Mouse (Mus musculus) hindbrain, postnatal 0 days (tissue): ENCODE data around the gene Ehd1. TPM values are rescaled to one million over a fixed set of nuclear protein-coding genes. Genes with fewer than 3 reads are reported as not detected.
A peak's percentile ranks its signal among the peaks of the same experiment; 100 is the strongest.

Experiments
- ATAC-seq: fragments of 200-750 bp; cut with Nextera tagmentation; 2 replicates; pipeline ENCODE4 v1.8.0; 2017; ENCODE audit warnings: mild to moderate bottlenecking, moderate TSS enrichment, moderate library complexity
- DNase-seq: peaks from one replicate; pipeline ENCODE4 v3.0.0-alpha.2; 2015; ENCODE audit warnings: low spot score
- H3K27ac ChIP-seq: fragments of 300-500 bp; sonication (generic); 2 replicates; pipeline ENCODE4 v1.5.1; 2014; ENCODE audit warnings: mild to moderate bottlenecking
- H3K27me3 ChIP-seq: fragments of 300-500 bp; sonication (generic); 2 replicates; pipeline ENCODE4 v1.6.1; 2014; ENCODE audit warnings: low read length, mixed read lengths; ENCODE audit not compliant: insufficient read depth
- H3K36me3 ChIP-seq: fragments of 300-500 bp; sonication (generic); 2 replicates; pipeline ENCODE4 v1.6.1; 2014; ENCODE audit warnings: low read length, mixed read lengths; ENCODE audit not compliant: insufficient read depth
- H3K4me1 ChIP-seq: fragments of 300-500 bp; sonication (generic); 2 replicates; pipeline ENCODE4 v1.6.1; 2014; ENCODE audit warnings: antibody characterized with exemption, low read length, mixed read lengths; ENCODE audit not compliant: insufficient read depth
- H3K4me2 ChIP-seq: fragments of 300-500 bp; sonication (generic); 2 replicates; pipeline ENCODE4 v1.6.1; 2014; ENCODE audit warnings: low read depth, mild to moderate bottlenecking, low read length, moderate library complexity, mixed read lengths
- H3K4me3 ChIP-seq: fragments of 300-500 bp; sonication (generic); 2 replicates; pipeline ENCODE4 v1.5.1; 2014; ENCODE audit warnings: low read length
- H3K9ac ChIP-seq: fragments of 300-500 bp; sonication (generic); replicated peaks from 2 replicates; pipeline ENCODE4 v1.6.1; 2014; ENCODE audit warnings: mild to moderate bottlenecking, low read length, moderate library complexity, mixed read lengths
- H3K9me3 ChIP-seq: fragments of 300-500 bp; sonication (generic); 2 replicates; pipeline ENCODE4 v1.6.1; 2016; ENCODE audit warnings: low read length, mixed read lengths
- CTCF ChIP-seq: IDR thresholded peaks from 2 replicates; pipeline ENCODE4 v1.5.1; 2016; ENCODE audit warnings: antibody characterized with exemption, control low read depth, low read depth
- WGBS: fragments of 180-500 bp; shearing (Covaris S2); extraction: QIAGEN DNeasy Blood & Tissue Kit; methylation state at CpG from one replicate; pipeline ENCODE4 v1.1.7; 2014; 5-methylcytosine and 5-hydroxymethylcytosine counted together
- polyA plus RNA-seq: library from polyadenylated mRNA; unstranded; fragments of >200 nt; fragmentation: Nextera tagmentation; extraction: Ambion mirVana; gene quantifications from 2 replicates; pipeline ENCODE4 v1.2.1, GENCODE M21; 2015
- total RNA-seq: library from RNA; depleted of rRNA; stranded (reverse); fragments of >200 nt; gene quantifications from 2 replicates; pipeline ENCODE4 v1.2.3, GENCODE M21; 2014

Gene Ehd1
- total and polyA plus RNA-seq, 2 experiments from 2014 or later: 77.5 to 135 TPM

DNA sequence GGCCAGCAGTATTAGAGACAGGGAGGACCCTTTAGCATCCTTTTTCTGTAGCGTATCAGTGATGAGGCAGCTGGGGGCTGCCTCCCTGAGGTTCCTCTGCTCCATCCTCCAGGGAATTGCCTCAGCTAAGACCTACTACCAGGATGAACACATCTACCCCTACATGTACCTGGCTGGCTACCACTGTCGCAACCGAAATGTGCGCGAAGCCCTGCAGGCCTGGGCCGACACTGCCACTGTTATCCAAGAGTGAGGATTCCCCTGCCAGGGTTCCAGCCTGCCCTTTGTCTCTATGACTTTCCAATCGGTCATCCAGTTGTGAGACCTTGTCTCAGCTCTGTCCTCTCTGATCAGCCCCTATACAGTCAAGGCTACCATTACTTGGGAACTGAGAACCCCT is 61.6 kb downstream of the Ehd1 start:
- peaks cover 7% of the 10 kb centered on the region for H3K4me1 ChIP-seq

DNA sequence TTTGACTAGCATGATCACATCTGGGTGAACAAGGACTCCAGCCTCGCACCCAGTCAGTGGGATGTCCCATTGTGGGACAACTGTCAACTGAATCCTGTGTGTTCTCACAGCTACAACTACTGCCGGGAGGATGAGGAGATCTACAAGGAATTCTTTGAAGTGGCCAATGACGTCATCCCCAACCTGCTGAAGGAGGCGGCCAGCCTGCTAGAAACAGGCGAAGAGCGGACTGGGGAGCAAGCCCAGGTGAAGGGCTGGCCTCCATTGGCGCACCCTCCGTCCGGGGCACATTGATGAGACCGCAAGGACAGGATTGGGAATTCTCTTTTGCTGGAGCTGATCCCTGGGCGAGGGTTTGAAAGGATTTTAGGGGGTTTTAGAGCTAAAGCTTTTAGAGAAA is 62.2 kb downstream of the Ehd1 start:
- Histone ChIP-seq H3K27ac (no peak overlapping the region), H3K9me3 (no peaks in the 10 kb centered on the region), H3K4me1 (peaks cover 7% of the 10 kb centered on the region), H3K9ac (no peak overlapping the region), H3K27me3 (no peaks in the 10 kb centered on the region), H3K36me3 (peaks cover 31% of the 10 kb centered on the region), H3K4me3 (no peak overlapping the region), H3K4me2 (no peak overlapping the region)
- 95% methylated on average over 11 of the region's 11 CpGs for WGBS
- no peak for TF ChIP-seq CTCF
- ATAC-seq (no peak), DNase-seq (no peak)

More for the DNA sequence above, 61.6 kb downstream of the Ehd1 start:
- H3K36me3 ChIP-seq: peaks cover 31% of the 10 kb centered on the region
- H3K9ac ChIP-seq: no peak overlapping the region
- no peaks in the 10 kb centered on the region for H3K9me3 ChIP-seq
- no peaks in the 10 kb centered on the region for H3K27me3 ChIP-seq
- no peak overlapping the region for H3K4me2 ChIP-seq
- no peak for ATAC-seq
- no peak overlapping the region for H3K27ac ChIP-seq
- no peak for TF ChIP-seq CTCF
- no peak overlapping the region for H3K4me3 ChIP-seq
- DNase-seq: no peak
- WGBS: 97% methylated on average over 7 of the region's 7 CpGs

DNA sequence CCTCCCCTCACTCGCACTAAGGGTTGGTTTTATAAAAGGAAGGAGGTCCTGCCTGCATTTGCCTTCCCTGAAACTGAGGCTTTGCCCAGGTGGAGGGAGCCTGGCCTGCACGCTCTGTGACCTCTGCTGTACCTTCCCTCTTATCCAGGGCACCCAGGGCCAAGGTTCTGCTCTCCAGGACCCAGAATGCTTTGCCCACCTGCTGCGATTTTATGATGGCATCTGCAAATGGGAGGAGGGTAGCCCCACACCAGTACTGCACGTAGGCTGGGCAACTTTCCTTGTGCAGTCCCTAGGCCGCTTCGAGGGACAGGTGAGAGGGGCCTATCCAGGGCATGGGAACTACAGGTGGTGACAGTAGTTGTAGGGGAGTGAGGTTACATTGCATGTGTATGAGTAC is 62.7 kb downstream of the Ehd1 start:
- TF ChIP-seq CTCF: no peak
- no peaks in the 10 kb centered on the region for H3K9me3 ChIP-seq
- WGBS: 98% methylated on average over 6 of the region's 6 CpGs
- no peak overlapping the region for H3K4me2 ChIP-seq
- no peaks in the 10 kb centered on the region for H3K27me3 ChIP-seq
- H3K27ac ChIP-seq: no peak overlapping the region
- peaks cover 36% of the 10 kb centered on the region for H3K36me3 ChIP-seq
- DNase-seq (no peak), ATAC-seq (no peak)
- H3K4me1 ChIP-seq: peaks cover 7% of the 10 kb centered on the region
- H3K4me3 ChIP-seq: no peak overlapping the region
- no peak overlapping the region for H3K9ac ChIP-seq

DNA sequence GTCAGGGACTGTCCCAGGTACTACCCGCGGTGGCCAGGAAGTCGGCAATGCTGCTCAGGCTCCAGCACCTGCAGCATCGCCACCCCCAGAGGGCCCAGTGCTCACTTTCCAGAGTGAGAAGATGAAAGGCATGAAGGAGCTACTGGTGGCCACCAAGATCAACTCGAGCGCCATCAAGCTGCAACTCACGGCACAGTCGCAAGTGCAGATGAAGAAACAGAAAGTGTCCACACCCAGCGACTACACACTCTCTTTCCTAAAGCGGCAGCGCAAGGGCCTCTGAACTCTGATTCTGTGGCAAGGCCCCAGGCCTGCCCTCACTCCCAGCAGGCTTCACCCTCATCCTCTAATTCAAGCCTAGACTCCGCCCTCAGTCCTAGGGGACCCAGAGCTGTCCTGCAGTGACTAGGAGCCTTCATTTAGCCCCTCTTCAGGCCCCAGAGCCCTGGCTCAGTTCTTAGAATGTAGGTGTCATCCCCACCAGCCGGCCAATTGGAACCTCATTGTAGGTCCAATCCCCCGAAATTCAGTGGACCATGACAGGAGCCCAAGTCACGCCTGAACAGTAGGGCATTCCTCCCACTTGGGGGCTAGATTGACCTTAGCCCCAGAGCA is 63.5 kb downstream of the Ehd1 start:
- peaks cover 7% of the 10 kb centered on the region for H3K4me1 ChIP-seq
- H3K9ac ChIP-seq: no peak overlapping the region
- H3K4me2 ChIP-seq: peak overlapping the region; percentile 90; the same call in 1 of the 2 replicates
- TF ChIP-seq CTCF: peak; percentile 37; the same call in 1 of the 2 replicates
- 69% methylated on average over 15 of the region's 15 CpGs for WGBS
- ATAC-seq: no peak
- H3K27me3 ChIP-seq: no peaks in the 10 kb centered on the region
- peaks cover 44% of the 10 kb centered on the region for H3K36me3 ChIP-seq
- no peak overlapping the region; the same call in 1 of the 2 replicates for H3K27ac ChIP-seq
- DNase-seq: no peak
- H3K4me3 ChIP-seq: no peak overlapping the region
- H3K9me3 ChIP-seq: no peaks in the 10 kb centered on the region

DNA sequence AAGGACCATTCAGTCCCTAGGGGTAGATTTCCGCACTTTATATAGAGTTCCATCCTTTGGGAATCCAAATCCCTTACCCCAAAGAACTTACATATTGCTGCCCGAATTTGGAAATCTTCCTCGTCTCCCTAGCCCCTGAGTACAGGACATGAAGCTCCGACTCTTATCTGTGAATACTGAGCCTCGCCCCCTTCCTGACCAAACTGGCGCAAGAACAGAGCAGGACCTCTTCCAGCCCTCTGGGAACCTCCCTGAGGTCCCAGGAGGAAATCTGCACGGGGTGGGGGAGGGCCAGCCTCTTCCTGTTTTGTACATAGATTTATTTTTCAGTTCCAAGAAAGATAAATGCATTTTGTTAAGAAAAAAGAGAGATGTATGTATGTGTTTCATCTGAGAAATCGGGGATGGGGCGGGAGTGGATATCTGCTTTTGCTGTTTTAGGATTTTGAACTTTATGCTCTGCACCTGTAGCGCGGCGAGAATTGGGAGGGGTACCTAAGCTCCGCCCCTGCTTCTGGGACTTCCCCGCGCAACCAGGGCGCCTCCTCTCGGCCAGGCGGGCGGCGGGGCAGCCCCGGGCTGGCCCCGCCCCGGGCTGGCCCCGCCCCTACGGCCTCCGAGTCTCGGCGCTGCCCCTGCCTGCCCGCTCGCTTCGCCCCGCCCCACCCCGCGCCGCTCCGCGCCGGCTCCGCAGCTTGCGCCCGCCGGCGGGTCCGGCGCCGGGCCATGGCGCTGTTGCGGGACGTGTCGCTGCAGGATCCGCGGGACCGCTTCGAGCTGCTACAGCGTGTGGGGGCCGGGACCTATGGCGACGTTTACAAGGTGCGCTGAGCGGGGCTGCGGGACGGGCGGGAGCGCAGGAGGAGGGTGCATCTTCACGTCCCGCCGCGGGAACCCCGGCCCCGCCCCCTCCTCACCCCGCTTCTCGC is 64.3 kb downstream of the Ehd1 start, which contains the start of gene Map4k2:
Map4k2 (plus strand) TSS at position 612 of the 929 bp plus-strand sequence.
- peaks cover 7% of the 10 kb centered on the region for H3K4me1 ChIP-seq
- H3K4me2 ChIP-seq: peak within 1 kb of the TSS; percentile 90
- peaks cover 52% of the 10 kb centered on the region for H3K36me3 ChIP-seq
- peak within 1 kb of the TSS; percentile 66 for H3K4me3 ChIP-seq
- 8% methylated on average over 69 of the region's 72 CpGs for WGBS
- no peaks in the 10 kb centered on the region for H3K27me3 ChIP-seq
- H3K9me3 ChIP-seq: no peaks in the 10 kb centered on the region
- H3K27ac ChIP-seq: peak within 1 kb of the TSS; percentile 62
- peak within 1 kb of the TSS; percentile 74 for H3K9ac ChIP-seq
- peak; percentile 81 for DNase-seq
- ATAC-seq: peak; percentile 74
- TF ChIP-seq CTCF: peak; percentile 23; the same call in 1 of the 2 replicates

DNA sequence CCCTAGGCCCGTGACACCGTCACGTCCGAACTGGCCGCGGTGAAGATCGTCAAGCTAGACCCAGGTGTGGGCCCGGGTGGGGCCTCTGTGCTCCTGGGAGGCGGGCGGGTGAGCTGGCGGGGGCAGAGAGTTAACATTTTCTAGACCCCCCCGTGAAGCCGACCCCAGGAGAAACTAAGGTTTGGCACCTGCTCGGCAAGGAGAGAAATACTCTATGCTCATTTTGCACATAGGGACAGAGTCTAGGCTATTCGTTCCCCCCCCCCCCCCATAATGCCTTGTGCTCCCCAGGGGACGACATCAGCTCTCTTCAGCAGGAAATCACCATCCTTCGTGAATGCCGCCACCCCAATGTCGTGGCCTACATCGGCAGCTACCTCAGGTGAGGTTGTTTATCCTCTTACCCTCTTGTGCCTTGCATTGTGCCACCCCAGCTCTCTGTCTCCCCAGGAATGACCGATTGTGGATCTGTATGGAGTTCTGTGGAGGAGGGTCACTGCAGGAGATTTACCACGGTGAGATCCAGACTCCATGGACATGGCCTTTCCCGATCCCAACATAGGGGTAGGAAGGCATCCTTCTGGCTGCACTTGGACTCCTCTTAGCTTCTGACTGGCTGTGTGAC is 65.0 kb downstream of the Ehd1 start:
- H3K9me3 ChIP-seq: no peaks in the 10 kb centered on the region
- ATAC-seq (no peak), DNase-seq (no peak)
- H3K4me3 ChIP-seq: peak overlapping the region; percentile 66
- H3K9ac ChIP-seq: peak overlapping the region; percentile 74
- peaks cover 5% of the 10 kb centered on the region for H3K4me1 ChIP-seq
- H3K27me3 ChIP-seq: no peaks in the 10 kb centered on the region
- 13% methylated on average over 19 of the region's 23 CpGs for WGBS
- no peak for TF ChIP-seq CTCF
- peak overlapping the region; percentile 62 for H3K27ac ChIP-seq
- H3K4me2 ChIP-seq: peak overlapping the region; percentile 90
- peaks cover 60% of the 10 kb centered on the region for H3K36me3 ChIP-seq
